Mouse (Mus musculus): ENCODE measurements around the gene Gas7. TPM values are rescaled to one million over a fixed set of nuclear protein-coding genes. Genes with fewer than 3 reads are reported as not detected.

Gas7 gene
- polyA plus RNA-seq, 1 experiment = 14.4 TPM

DNA sequence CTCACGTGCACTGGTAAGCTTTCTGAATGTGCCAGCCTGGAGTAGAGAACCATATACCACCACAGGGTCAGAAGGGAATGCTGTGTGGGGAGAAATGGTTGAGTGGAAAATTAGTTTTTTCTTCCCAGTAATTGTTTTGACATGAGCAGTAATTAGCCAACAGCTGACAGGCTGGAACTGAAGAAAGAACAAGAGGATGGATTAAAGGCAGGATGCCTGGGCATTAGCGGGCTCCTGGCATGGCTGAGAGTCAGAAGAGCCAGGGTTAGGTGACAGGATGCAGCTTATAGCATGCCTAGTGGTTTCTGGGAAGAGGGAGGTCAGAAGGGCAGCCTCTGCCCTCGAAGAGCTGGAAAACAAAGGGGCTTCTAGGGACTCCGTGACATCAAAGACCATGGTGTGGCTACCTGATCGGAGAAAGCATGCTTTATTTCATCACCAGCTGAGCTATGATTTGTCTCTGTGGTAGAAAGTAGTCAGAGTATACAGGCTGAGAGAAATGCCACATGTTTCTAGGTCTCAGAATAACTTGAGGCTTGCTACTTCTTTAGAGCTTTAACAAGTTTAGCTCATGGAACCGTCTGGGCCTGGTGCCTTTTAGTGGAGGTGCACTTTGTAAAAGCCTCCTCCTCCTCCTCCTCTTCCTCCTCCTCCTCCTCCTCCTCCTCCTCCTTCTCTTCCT is 181.8 kb downstream of the Gas7 start:
- Histone ChIP-seq H3K36me3 (ENCODE audit: control insufficient read depth, insufficient read depth, low read length) (no peaks in the 10 kb centered on the region), H3K4me3 (ENCODE audit: control insufficient read depth, low read depth, low read length) (no peak overlapping the region), H3K27me3 (ENCODE audit: control insufficient read depth, insufficient read depth, low read length) (no peaks in the 10 kb centered on the region), H3K4me1 (ENCODE audit: control insufficient read depth, insufficient read depth, low read length) (no peaks in the 10 kb centered on the region), H3K27ac (ENCODE audit: control insufficient read depth, insufficient read depth, low read depth, low read length) (no peak overlapping the region)
- TF ChIP-seq CTCF (IDR thresholded peaks at IDR 0.05; ENCODE audit: control insufficient read depth, insufficient read depth, insufficient replicate concordance, low read depth, low read length) (no peak), POLR2A (IDR thresholded peaks at IDR 0.05; ENCODE audit: control insufficient read depth, low read depth, low read length) (no peak)

DNA sequence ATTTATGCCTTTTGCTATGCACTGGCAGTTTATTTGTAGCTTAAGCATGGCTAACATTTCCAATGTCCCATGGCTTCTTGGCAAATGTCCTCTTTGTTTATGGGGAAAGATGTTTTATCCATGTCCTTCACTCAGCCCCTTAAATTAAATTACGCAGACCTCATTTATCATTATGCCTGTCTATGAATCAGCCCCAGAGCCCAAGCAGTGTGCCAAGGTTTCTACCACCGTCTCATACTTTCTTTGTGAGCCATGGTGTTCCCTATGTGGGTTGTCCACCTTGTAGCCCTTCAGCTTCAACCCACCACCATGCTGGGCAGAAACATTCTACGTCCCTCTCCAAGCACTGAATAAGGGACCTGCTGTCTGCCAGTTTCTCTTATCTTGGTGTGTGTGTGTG is 183.2 kb downstream of the Gas7 start:
- TF ChIP-seq POLR2A (IDR thresholded peaks at IDR 0.05; ENCODE audit: control insufficient read depth, low read depth, low read length) (no peak), CTCF (IDR thresholded peaks at IDR 0.05; ENCODE audit: control insufficient read depth, insufficient read depth, insufficient replicate concordance, low read depth, low read length) (no peak)
- Histone ChIP-seq H3K27ac (ENCODE audit: control insufficient read depth, insufficient read depth, low read depth, low read length) (no peak overlapping the region), H3K4me3 (ENCODE audit: control insufficient read depth, low read depth, low read length) (no peak overlapping the region), H3K27me3 (ENCODE audit: control insufficient read depth, insufficient read depth, low read length) (no peaks in the 10 kb centered on the region), H3K4me1 (ENCODE audit: control insufficient read depth, insufficient read depth, low read length) (no peaks in the 10 kb centered on the region), H3K36me3 (ENCODE audit: control insufficient read depth, insufficient read depth, low read length) (no peaks in the 10 kb centered on the region)

DNA sequence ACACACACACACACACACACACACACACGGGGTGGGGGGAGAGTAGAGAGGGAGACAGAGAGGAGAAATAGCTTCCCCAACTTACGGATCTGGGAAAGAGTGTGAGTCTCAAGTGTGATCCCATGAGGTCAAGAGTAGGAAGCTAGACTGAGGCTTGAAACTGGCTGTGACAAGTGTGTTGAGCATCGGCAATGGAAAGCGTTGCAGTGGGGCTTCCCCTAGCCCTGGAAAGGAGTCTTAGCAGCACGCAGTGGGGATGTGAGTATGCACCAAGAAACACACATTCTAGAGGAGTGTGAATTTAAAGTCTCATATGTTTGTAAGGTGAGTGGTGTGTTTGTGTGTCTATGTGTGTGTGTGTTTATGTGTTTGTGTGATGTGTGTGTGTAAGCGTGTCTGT is 185.1 kb downstream of the Gas7 start:
- TF ChIP-seq CTCF (IDR thresholded peaks at IDR 0.05; ENCODE audit: control insufficient read depth, insufficient read depth, insufficient replicate concordance, low read depth, low read length) = no peak
- TF ChIP-seq POLR2A (IDR thresholded peaks at IDR 0.05; ENCODE audit: control insufficient read depth, low read depth, low read length) = no peak

DNA sequence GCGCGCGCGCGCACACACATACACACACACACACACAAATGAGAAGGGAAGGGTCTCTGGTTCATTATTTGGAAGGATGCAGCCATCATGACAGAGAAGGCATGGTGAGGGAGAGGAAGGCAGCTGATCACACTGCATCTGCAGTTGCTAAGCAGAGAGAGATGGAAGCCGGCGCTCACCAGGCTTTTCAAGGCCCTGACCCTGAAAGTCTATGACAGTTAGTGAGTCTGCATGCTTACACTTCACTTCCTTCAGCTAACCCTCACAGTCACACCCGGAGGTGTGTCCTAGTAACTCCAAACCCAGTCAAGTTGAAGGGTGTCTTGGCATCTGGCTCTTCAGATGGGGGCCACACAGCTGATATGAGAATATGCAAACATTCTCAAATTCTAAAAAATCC is 187.2 kb downstream of the Gas7 start:
- Histone ChIP-seq H3K27ac (ENCODE audit: control insufficient read depth, insufficient read depth, low read depth, low read length) (no peak overlapping the region), H3K27me3 (ENCODE audit: control insufficient read depth, insufficient read depth, low read length) (no peaks in the 10 kb centered on the region), H3K4me1 (ENCODE audit: control insufficient read depth, insufficient read depth, low read length) (no peaks in the 10 kb centered on the region), H3K4me3 (ENCODE audit: control insufficient read depth, low read depth, low read length) (no peak overlapping the region), H3K36me3 (ENCODE audit: control insufficient read depth, insufficient read depth, low read length) (no peaks in the 10 kb centered on the region)
- TF ChIP-seq CTCF (IDR thresholded peaks at IDR 0.05; ENCODE audit: control insufficient read depth, insufficient read depth, insufficient replicate concordance, low read depth, low read length) (no peak), POLR2A (IDR thresholded peaks at IDR 0.05; ENCODE audit: control insufficient read depth, low read depth, low read length) (no peak)

More for the DNA sequence above, 185.1 kb downstream of the Gas7 start:
- Histone ChIP-seq H3K36me3 (ENCODE audit: control insufficient read depth, insufficient read depth, low read length) (no peaks in the 10 kb centered on the region), H3K27me3 (ENCODE audit: control insufficient read depth, insufficient read depth, low read length) (no peaks in the 10 kb centered on the region), H3K4me1 (ENCODE audit: control insufficient read depth, insufficient read depth, low read length) (no peaks in the 10 kb centered on the region), H3K4me3 (ENCODE audit: control insufficient read depth, low read depth, low read length) (no peak overlapping the region), H3K27ac (ENCODE audit: control insufficient read depth, insufficient read depth, low read depth, low read length) (no peak overlapping the region)

DNA sequence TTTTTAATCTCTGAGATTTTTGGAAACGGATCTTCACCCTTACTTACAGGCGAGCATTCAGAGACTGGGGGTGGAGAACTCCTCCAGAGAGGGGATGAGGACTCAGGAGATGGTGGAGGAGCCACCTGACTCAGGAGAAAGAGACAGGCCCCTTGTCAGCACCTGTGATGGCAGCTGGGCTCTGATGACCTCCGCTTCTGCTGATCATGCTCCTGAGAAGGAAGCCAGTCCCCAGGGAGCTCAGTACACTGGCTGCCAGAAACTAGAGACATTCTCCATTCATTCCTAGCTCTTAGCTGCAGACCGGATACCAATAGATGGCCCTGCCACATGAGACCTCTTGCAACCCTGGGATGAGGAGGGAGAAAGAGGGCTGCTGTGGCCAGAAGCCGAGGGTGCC is 187.6 kb downstream of the Gas7 start:
- no peak for TF ChIP-seq POLR2A (IDR thresholded peaks at IDR 0.05; ENCODE audit: control insufficient read depth, low read depth, low read length)
- no peak for TF ChIP-seq CTCF (IDR thresholded peaks at IDR 0.05; ENCODE audit: control insufficient read depth, insufficient read depth, insufficient replicate concordance, low read depth, low read length)
- Histone ChIP-seq H3K36me3 (ENCODE audit: control insufficient read depth, insufficient read depth, low read length) (no peaks in the 10 kb centered on the region), H3K4me3 (ENCODE audit: control insufficient read depth, low read depth, low read length) (no peak overlapping the region), H3K27me3 (ENCODE audit: control insufficient read depth, insufficient read depth, low read length) (no peaks in the 10 kb centered on the region), H3K4me1 (ENCODE audit: control insufficient read depth, insufficient read depth, low read length) (no peaks in the 10 kb centered on the region), H3K27ac (ENCODE audit: control insufficient read depth, insufficient read depth, low read depth, low read length) (no peak overlapping the region)

DNA sequence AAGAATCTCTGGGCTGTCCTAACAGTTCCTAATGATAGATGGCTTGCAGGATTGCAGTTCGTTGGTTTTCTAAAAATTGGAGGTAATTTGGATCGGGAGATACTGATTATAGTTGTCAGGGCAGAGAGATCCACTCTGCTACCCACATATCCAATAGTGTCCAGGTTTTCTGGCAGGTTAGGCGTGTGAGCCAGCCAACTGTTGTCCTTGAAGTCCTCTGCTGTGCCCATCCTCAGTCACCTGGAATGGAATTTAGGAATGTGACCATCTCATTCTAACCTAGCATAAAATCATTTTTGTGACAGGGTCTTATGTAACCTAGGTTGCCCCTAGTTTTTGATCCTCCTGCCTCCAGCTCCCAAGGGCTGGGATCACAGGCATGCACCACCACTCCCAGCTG is 188.2 kb downstream of the Gas7 start:
- TF ChIP-seq POLR2A (IDR thresholded peaks at IDR 0.05; ENCODE audit: control insufficient read depth, low read depth, low read length) (no peak), CTCF (IDR thresholded peaks at IDR 0.05; ENCODE audit: control insufficient read depth, insufficient read depth, insufficient replicate concordance, low read depth, low read length) (no peak)

DNA sequence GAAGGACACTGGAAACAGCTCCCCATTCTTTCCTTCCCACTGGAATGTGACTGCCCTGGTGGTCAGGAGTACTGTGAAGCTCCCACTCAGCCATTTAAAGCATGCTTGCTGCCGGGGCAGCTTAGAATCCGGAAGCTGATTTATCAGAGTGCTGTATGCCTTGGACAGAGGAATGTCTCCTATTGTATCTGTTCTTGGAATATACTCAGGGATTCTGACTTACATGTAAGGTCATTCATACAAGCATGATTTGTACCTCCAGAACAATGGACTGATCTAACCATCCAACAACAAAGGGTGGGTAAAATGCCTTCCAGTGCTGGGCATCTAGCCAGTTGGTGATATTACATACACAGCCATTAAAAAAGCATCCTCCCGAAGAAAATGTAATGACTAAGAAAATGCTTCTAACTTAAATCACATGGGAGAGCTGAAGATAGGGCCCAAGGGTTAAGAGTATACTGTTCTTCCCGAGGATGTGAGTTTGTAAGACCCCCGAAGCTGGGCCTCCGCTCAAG is 189.5 kb downstream of the Gas7 start:
- Histone ChIP-seq H3K4me3 (ENCODE audit: control insufficient read depth, low read depth, low read length) (no peak overlapping the region), H3K36me3 (ENCODE audit: control insufficient read depth, insufficient read depth, low read length) (no peaks in the 10 kb centered on the region), H3K27me3 (ENCODE audit: control insufficient read depth, insufficient read depth, low read length) (no peaks in the 10 kb centered on the region), H3K27ac (ENCODE audit: control insufficient read depth, insufficient read depth, low read depth, low read length) (no peak overlapping the region), H3K4me1 (ENCODE audit: control insufficient read depth, insufficient read depth, low read length) (no peaks in the 10 kb centered on the region)
- no peak for TF ChIP-seq POLR2A (IDR thresholded peaks at IDR 0.05; ENCODE audit: control insufficient read depth, low read depth, low read length)
- no peak for TF ChIP-seq CTCF (IDR thresholded peaks at IDR 0.05; ENCODE audit: control insufficient read depth, insufficient read depth, insufficient replicate concordance, low read depth, low read length)

More for the DNA sequence above, 188.2 kb downstream of the Gas7 start:
- Histone ChIP-seq H3K36me3 (ENCODE audit: control insufficient read depth, insufficient read depth, low read length) (no peaks in the 10 kb centered on the region), H3K4me3 (ENCODE audit: control insufficient read depth, low read depth, low read length) (no peak overlapping the region), H3K4me1 (ENCODE audit: control insufficient read depth, insufficient read depth, low read length) (no peaks in the 10 kb centered on the region), H3K27me3 (ENCODE audit: control insufficient read depth, insufficient read depth, low read length) (no peaks in the 10 kb centered on the region), H3K27ac (ENCODE audit: control insufficient read depth, insufficient read depth, low read depth, low read length) (no peak overlapping the region)
